Mouse (Mus musculus) stomach, embryonic 16.5 days (tissue): Measurements from ENCODE around the gene Nr1d2. TPM values are rescaled to one million over a fixed set of nuclear protein-coding genes. Genes with fewer than 3 reads are reported as not detected.
A peak's percentile ranks its signal among the peaks of the same experiment; 100 is the strongest.
"Not testable (repeated sequence)": the region's sequence is repeated elsewhere in the genome, so short reads cannot be mapped to it uniquely, and the experiment has no call there.

Experiments used
- ATAC-seq: fragments of 200-750 bp; cut with Nextera tagmentation; 2 replicates; pipeline ENCODE4 v1.8.0; 2017; ENCODE audit warnings: moderate number of reproducible peaks, moderate TSS enrichment; ENCODE audit not compliant: insufficient read depth, low FRiP score
- H3K27ac ChIP-seq: fragments of 300-500 bp; sonication (generic); 2 replicates; pipeline ENCODE4 v1.5.1; 2014; ENCODE audit warnings: low read length
- H3K27me3 ChIP-seq: fragments of 300-500 bp; sonication (generic); 2 replicates; pipeline ENCODE4 v1.6.1; 2014; ENCODE audit warnings: low read length, control low read depth, mixed read lengths; ENCODE audit not compliant: control insufficient read depth, insufficient read depth
- H3K36me3 ChIP-seq: fragments of 300-500 bp; sonication (generic); 2 replicates; pipeline ENCODE4 v1.6.1; 2014; ENCODE audit warnings: low read length; ENCODE audit not compliant: control insufficient read depth, insufficient read depth
- H3K4me1 ChIP-seq: fragments of 300-500 bp; sonication (generic); 2 replicates; pipeline ENCODE4 v1.6.1; 2014; ENCODE audit warnings: low read length, control low read depth, mixed read lengths; ENCODE audit not compliant: control insufficient read depth, insufficient read depth
- H3K4me2 ChIP-seq: fragments of 300-500 bp; sonication (generic); 2 replicates; pipeline ENCODE4 v1.6.1; 2014; ENCODE audit warnings: low read depth, low read length, mixed read lengths
- H3K4me3 ChIP-seq: fragments of 300-500 bp; sonication (generic); replicated peaks from 2 replicates; pipeline ENCODE4 v1.5.1; 2014; ENCODE audit warnings: mild to moderate bottlenecking, low read length
- H3K9ac ChIP-seq: fragments of 300-500 bp; sonication (generic); 2 replicates; pipeline ENCODE4 v1.6.1; 2014; ENCODE audit warnings: low read length
- H3K9me3 ChIP-seq: fragments of 300-500 bp; sonication (generic); replicated peaks from 2 replicates; pipeline ENCODE4 v1.6.1; 2016; ENCODE audit warnings: low read length, control low read depth; ENCODE audit not compliant: control insufficient read depth
- WGBS: fragments of 180-500 bp; shearing (Covaris S2); extraction: QIAGEN DNeasy Blood & Tissue Kit; methylation state at CpG from one replicate; pipeline ENCODE4 v1.1.7; 2014; 5-methylcytosine and 5-hydroxymethylcytosine counted together
- polyA plus RNA-seq: library from polyadenylated mRNA; unstranded; fragments of >200 nt; fragmentation: Nextera tagmentation; extraction: Ambion mirVana; gene quantifications from 2 replicates; pipeline ENCODE4 v1.2.1, GENCODE M21; 2015

Nr1d2 gene
- polyA plus RNA-seq, 1 experiment from 2014 or later: 7.3 TPM

DNA sequence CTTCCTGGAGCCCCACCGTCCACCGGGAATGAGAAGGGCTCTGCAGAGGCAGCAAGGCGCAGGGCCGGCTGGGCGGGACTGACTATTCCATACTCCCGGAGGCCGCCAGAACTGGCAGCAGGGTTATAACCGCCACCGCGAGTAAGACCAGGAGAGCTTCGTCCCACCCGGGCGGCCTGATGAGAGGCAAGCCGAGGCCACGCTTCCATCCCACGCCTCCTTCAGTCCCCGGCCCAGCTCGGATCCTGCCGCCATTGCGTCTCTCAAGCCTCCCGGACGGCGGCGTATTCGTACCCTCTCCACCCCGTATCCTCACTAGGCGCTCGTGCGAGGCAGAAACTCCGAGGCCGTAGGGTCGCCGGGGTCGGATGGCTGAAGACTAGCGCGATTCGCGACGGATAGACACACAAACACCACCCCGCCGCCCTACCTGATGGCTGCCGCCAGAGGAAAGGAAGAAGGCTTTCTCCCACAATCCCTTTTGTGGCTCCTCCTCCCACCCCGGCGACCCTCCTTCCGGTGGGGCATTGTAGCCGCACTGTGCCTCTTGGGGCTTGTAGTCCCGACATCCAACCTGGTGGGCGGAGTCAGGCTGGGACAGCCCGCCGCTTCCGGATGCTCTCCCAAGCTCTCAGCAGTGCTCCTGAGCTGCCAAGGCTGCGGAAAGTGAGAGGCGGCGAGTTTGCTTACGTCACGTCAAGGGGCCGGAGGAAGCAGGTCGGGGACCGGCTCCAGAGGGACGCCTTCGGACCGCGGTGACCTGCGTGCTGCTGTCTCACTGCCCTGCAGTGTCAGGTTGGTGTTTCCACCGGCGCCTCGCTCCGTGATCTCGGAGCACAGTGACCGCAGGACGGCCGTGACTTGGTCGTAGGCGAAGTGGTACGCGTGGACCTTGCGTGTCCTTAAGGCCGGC, 31.9 kb upstream of the Nr1d2 start, which contains the start of the genes Nkiras1 and Rpl15:
Gene Nkiras1, plus strand, starts transcription at position 608 of the 913 bp plus-strand sequence.
Gene Rpl15, minus strand, starts transcription at position 863 of the 913 bp plus-strand sequence.
- Histone ChIP-seq H3K9me3 (no peaks in the 10 kb centered on the region), H3K9ac (peak within 1 kb of the TSS; percentile 84), H3K27me3 (no peaks in the 10 kb centered on the region), H3K4me3 (peak within 1 kb of the TSS; percentile 69), H3K27ac (peak within 1 kb of the TSS; percentile 79), H3K4me2 (peak within 1 kb of the TSS; percentile 77), H3K4me1 (no peaks in the 10 kb centered on the region), H3K36me3 (peaks cover 12% of the 10 kb centered on the region)
- ATAC-seq: peak; percentile 100
- WGBS: under 1% methylated on average over 78 of the region's 78 CpGs

DNA sequence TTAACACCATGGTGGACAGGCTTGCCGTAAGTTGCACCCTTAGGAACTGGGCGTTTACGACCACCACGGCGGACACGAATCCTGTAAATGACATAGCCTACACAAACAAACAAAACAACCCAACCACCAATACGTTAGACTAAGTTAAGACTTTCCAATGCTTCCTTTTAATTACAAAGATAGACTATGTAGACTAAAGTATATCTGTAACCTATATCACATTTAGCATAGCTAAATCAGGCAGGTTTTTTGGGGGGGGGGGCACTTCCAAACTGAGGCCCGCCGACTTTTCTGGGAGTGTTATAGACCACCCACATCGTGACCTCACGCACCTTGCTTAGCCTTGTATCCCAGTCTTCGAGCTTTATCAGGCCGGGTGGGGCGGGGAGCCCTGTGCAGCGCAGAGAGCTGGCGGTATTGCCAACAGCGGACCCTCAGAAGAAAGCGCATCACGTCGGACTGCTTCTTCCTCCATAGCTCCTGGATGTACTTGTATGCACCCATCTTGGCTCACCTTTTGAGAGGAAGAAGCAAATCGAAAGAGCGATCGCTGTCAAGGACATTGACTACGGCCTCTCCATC, 31.1 kb upstream of the Nr1d2 start:
- H3K27ac ChIP-seq: peak overlapping the region; percentile 60
- not testable (repeated sequence) for ATAC-seq, H3K4me1 ChIP-seq, H3K36me3 ChIP-seq, H3K9me3 ChIP-seq, H3K27me3 ChIP-seq
- H3K4me2 ChIP-seq: peak overlapping the region; percentile 77
- H3K4me3 ChIP-seq: peak overlapping the region; percentile 69
- 0% methylated on average over 21 of the region's 24 CpGs for WGBS
- peak overlapping the region; percentile 83 for H3K9ac ChIP-seq

DNA sequence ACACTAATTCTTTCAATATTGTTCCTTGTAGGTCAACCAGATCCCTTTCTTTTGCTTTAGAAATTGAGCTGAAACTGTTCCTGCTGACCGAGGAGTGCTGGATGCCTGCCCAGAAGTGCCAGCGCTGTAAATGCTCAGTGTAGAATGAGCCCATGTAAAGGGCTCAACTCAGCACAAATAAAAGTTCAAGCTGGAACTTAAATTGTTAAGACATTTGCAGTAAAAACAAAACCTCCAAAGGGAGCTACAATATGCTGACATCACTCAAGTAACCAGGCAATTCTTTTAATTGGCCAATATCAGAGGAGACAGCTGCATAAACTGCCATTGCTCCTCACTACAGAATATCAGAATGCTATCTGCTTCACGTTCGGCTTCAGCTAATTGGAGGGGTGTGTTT, 24.5 kb upstream of the Nr1d2 start:
- WGBS: 45% methylated on average over 4 of the region's 4 CpGs
- ATAC-seq: no peak
- no peak overlapping the region for H3K4me2 ChIP-seq

DNA sequence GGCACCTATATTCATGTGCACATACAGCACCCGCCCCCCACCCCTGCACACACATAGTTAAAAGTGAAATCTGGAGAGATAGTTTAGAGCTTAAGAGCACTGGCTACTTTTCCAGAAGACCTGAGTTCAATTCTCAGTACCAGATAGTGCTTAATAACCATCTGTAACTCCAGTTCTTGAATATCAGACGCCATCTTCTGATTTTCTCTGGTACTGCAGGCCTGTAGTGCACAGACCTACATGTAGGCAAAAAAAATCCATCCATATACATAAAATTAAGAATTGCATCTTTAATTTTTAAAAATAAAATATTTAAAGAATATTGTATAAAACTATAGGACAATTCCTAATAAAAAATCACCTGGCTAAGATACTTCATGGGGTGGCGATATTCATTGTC, 22.3 kb upstream of the Nr1d2 start:
- Histone ChIP-seq H3K9me3 (no peaks in the 10 kb centered on the region), H3K4me1 (no peaks in the 10 kb centered on the region), H3K4me3 (no peak overlapping the region), H3K27me3 (no peaks in the 10 kb centered on the region), H3K4me2 (no peak overlapping the region), H3K27ac (no peak overlapping the region), H3K36me3 (no peaks in the 10 kb centered on the region), H3K9ac (no peak overlapping the region)
- 88% methylated on average over 3 of the region's 3 CpGs for WGBS
- no peak for ATAC-seq

More for the DNA sequence above, 24.5 kb upstream of the Nr1d2 start:
- H3K27me3 ChIP-seq: no peaks in the 10 kb centered on the region
- H3K36me3 ChIP-seq: peaks cover 6% of the 10 kb centered on the region
- H3K9ac ChIP-seq: no peak overlapping the region
- H3K9me3 ChIP-seq: no peaks in the 10 kb centered on the region
- no peaks in the 10 kb centered on the region for H3K4me1 ChIP-seq
- no peak overlapping the region for H3K27ac ChIP-seq
- no peak overlapping the region for H3K4me3 ChIP-seq

DNA sequence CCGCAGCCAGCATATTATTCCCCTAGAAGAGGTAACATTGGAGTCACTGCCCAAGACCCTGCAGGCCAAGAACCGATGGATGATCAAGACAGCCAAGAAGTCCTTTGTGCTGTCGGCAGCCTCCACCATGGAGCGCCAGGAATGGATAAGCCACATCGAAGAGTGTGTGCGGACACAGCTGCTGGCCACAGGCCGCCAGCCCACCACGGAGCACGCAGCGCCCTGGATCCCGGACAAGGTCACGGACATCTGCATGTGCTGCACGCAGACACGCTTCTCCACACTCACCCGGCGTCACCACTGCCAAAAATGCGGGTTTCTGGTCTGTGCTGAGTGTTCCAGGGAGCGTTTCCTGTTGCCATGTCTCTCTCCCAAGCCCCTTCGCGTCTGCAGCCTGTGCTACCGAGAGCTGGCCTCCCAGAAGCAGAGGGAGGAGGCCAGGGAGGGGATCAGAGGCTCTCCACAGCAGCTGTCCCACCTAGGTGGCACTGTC, 3.8 kb upstream of the Nr1d2 start:
- H3K27ac ChIP-seq: no peak overlapping the region
- ATAC-seq: no peak
- no peak overlapping the region for H3K4me2 ChIP-seq
- no peak overlapping the region for H3K9ac ChIP-seq
- H3K27me3 ChIP-seq: no peaks in the 10 kb centered on the region
- no peaks in the 10 kb centered on the region for H3K36me3 ChIP-seq
- H3K9me3 ChIP-seq: no peaks in the 10 kb centered on the region
- WGBS: 85% methylated on average over 21 of the region's 21 CpGs
- H3K4me1 ChIP-seq: no peaks in the 10 kb centered on the region
- no peak overlapping the region for H3K4me3 ChIP-seq

DNA sequence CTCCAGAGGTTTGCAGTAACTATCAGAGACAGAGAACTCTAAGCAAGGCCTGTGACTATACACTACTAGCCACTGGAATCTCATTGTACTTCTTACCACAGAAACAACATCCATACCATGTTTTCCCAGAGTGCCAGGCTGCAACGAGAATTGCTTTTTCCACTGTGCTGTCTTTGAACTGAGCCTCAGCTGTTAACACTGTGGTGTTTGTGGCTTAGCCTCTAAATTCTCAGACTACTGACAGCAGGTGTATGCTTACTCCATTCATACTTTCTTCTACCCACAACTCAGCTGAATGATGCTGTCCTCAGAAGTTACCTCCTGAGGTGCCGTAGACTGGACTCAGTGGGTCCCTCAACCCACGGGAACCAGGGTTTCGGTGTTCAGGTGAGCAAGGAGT, 2.9 kb upstream of the Nr1d2 start:
- ATAC-seq: no peak
- 85% methylated on average over 4 of the region's 4 CpGs for WGBS
- no peak overlapping the region for H3K4me3 ChIP-seq
- H3K36me3 ChIP-seq: no peaks in the 10 kb centered on the region
- peaks cover 3% of the 10 kb centered on the region; the same call in 1 of the 2 replicates for H3K4me1 ChIP-seq
- H3K4me2 ChIP-seq: no peak overlapping the region
- H3K27me3 ChIP-seq: no peaks in the 10 kb centered on the region
- H3K9ac ChIP-seq: no peak overlapping the region
- no peaks in the 10 kb centered on the region for H3K9me3 ChIP-seq
- H3K27ac ChIP-seq: no peak overlapping the region

DNA sequence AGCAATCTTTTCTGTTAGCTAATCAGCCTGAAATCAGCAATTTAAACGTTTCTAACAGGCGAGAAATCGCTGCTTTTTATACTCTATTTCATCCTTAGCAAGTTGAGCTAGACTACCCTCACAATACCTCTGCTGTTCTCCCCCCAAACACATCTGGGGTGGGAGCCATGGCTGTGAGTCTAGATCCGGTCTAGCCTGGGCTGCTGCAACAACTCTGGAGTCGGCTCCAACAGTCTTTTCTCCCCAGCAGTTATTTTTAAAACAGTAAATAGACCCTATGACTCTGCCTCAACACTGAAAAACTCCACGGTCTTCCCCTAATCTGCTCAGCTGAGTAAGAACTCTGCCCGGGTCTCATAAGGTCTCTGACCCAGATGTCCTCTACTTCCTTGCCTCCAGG, 1.2 kb upstream of the Nr1d2 start:
- no peak overlapping the region for H3K27ac ChIP-seq
- H3K9ac ChIP-seq: no peak overlapping the region
- H3K4me2 ChIP-seq: no peak overlapping the region
- no peak for ATAC-seq
- H3K4me3 ChIP-seq: no peak overlapping the region
- peaks cover 3% of the 10 kb centered on the region; the same call in 1 of the 2 replicates for H3K4me1 ChIP-seq
- no peaks in the 10 kb centered on the region for H3K9me3 ChIP-seq
- WGBS: 62% methylated on average over 7 of the region's 7 CpGs
- no peaks in the 10 kb centered on the region for H3K36me3 ChIP-seq
- H3K27me3 ChIP-seq: no peaks in the 10 kb centered on the region

DNA sequence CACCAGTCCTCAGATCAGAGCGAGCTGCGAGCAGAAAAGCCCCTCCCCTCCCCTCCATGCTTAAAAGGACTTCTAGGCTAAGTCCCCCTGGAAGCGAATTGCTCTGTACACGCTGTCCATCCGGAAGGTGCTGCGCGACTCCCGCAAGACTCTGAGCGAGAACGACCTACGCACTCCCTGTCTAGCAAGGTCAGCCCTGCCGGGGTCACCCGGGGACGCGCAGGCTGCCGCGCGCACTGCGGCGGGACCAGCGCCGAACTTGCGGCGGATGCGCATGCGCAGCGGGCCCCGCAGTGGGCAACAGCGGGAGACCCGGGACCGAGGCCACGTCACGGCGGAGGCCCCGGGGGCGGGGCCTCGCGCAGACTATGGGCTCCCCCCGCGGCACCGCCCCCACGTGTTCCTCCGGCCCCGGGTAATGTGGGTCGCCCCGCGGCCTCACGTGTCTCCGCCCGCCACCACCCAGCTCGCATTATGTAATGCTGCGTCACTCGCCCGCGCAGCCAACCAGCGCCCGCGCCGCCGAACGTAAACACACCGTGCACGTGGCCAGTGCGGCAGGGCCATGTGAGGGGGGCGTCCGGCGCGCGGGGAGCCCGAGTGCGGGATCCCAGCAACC, 687 bp downstream of the Nr1d2 start:
- H3K36me3 ChIP-seq: no peaks in the 10 kb centered on the region
- peak overlapping the region; percentile 77 for H3K4me3 ChIP-seq
- peak overlapping the region; percentile 85 for H3K27ac ChIP-seq
- H3K4me1 ChIP-seq: peaks cover 6% of the 10 kb centered on the region; the same call in 1 of the 2 replicates
- no peaks in the 10 kb centered on the region for H3K9me3 ChIP-seq
- peak overlapping the region; percentile 83 for H3K9ac ChIP-seq
- no peaks in the 10 kb centered on the region for H3K27me3 ChIP-seq
- H3K4me2 ChIP-seq: peak overlapping the region; percentile 69
- under 1% methylated on average over 66 of the region's 71 CpGs for WGBS
- ATAC-seq: peak; percentile 90
